Mouse (Mus musculus) fibroblast of lung, adult 2 months (primary cell): Measurements from ENCODE around the gene Oxnad1.

Source experiments
- DNase-seq: peaks from one replicate; pipeline ENCODE4 v3.0.0-alpha.2; 2011; ENCODE audit warnings: low read depth

Gene Oxnad1

GRCm38 (mm10) chr14:32145401-32145800, 60.2 kb downstream of the Oxnad1 start:
- DNase-seq = no peak

- no peak for DNase-seq
Observed at GRCm38 (mm10) chr14:32145809-32146511, 60.8 kb downstream of the Oxnad1 start.

GRCm38 (mm10) chr14:32146578-32146977, 61.4 kb downstream of the Oxnad1 start:
- DNase-seq = no peak

- DNase-seq = no peak
Observed at GRCm38 (mm10) chr14:32150872-32151271, 65.7 kb downstream of the Oxnad1 start.

- no peak for DNase-seq
Observed at GRCm38 (mm10) chr14:32152243-32152965, 67.2 kb downstream of the Oxnad1 start.
